Mouse (Mus musculus) forebrain, embryonic 16.5 days (tissue): ENCODE measurements around the gene Rlim. TPM values are rescaled to one million over a fixed set of nuclear protein-coding genes. Genes with fewer than 3 reads are reported as not detected.

Experiments
- ATAC-seq: fragments of 200-750 bp; cut with Nextera tagmentation; 2 replicates; pipeline ENCODE4 v1.8.0; 2017; ENCODE audit warnings: mild to moderate bottlenecking, moderate library complexity
- H3K27ac ChIP-seq: fragments of 300-500 bp; sonication (generic); 2 replicates; pipeline ENCODE4 v1.5.1; 2014; ENCODE audit warnings: low read length, control low read depth
- H3K27me3 ChIP-seq: fragments of 300-500 bp; sonication (generic); replicated peaks from 2 replicates; pipeline ENCODE4 v1.6.1; 2014; ENCODE audit warnings: low read length; ENCODE audit not compliant: control insufficient read depth, insufficient read depth
- H3K36me3 ChIP-seq: fragments of 300-500 bp; sonication (generic); 2 replicates; pipeline ENCODE4 v1.6.1; 2014; ENCODE audit not compliant: control insufficient read depth, insufficient read depth
- H3K4me1 ChIP-seq: fragments of 300-500 bp; sonication (generic); replicated peaks from 2 replicates; pipeline ENCODE4 v1.6.1; 2014; ENCODE audit warnings: low read length; ENCODE audit not compliant: control insufficient read depth, insufficient read depth
- H3K4me2 ChIP-seq: fragments of 300-500 bp; sonication (generic); 2 replicates; pipeline ENCODE4 v1.6.1; 2014; ENCODE audit warnings: mild to moderate bottlenecking, low read length, control low read depth
- H3K4me3 ChIP-seq: fragments of 300-500 bp; sonication (generic); replicated peaks from 2 replicates; pipeline ENCODE4 v1.5.1; 2014; ENCODE audit warnings: mild to moderate bottlenecking, low read length, control low read depth
- H3K9ac ChIP-seq: fragments of 300-500 bp; sonication (generic); replicated peaks from 2 replicates; pipeline ENCODE4 v1.6.1; 2014; ENCODE audit warnings: low read depth, low read length, control low read depth
- H3K9me3 ChIP-seq: fragments of 300-500 bp; sonication (generic); 2 replicates; pipeline ENCODE4 v1.6.1; 2016; ENCODE audit warnings: low read length; ENCODE audit not compliant: control insufficient read depth
- WGBS: fragments of 180-500 bp; shearing (Covaris S2); extraction: QIAGEN DNeasy Blood & Tissue Kit; methylation state at CpG from one replicate; pipeline ENCODE4 v1.1.7; 2014; 5-methylcytosine and 5-hydroxymethylcytosine counted together
- polyA plus RNA-seq: library from polyadenylated mRNA; unstranded; fragments of >200 nt; fragmentation: Nextera tagmentation; extraction: Ambion mirVana; gene quantifications from 2 replicates; pipeline ENCODE4 v1.2.1, GENCODE M21; 2015

The Rlim gene
- polyA plus RNA-seq, 1 experiment from 2014 or later = 36.6 TPM

DNA sequence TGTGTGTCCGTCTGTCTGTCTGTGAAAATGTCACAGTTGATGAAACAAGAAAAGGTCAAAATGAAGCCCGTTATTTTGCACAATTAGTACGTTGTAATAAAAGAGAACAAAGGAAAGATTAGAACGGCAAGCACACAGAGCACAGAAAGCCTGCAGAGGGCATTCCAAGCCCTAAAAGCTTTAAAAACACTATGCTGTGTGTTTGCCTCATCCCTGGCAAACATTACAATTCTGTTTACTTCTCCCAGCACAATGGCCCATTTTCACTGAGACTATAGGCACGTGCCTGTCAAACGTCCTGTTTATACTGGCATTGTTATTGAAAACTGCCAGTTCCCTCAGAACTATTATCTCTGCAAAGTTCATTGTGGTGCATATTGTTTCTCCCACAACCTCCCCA lies 5.1 kb upstream of the Rlim start:
- Histone ChIP-seq H3K27ac (no peak overlapping the region), H3K27me3 (peaks cover 5% of the 10 kb centered on the region), H3K9ac (no peak overlapping the region), H3K36me3 (no peaks in the 10 kb centered on the region), H3K4me2 (0 out of 2 replicates have a peak overlapping the region, but pooled peaks have one; percentile 13), H3K4me3 (no peak overlapping the region), H3K4me1 (no peaks in the 10 kb centered on the region), H3K9me3 (no peaks in the 10 kb centered on the region)
- ATAC-seq = 0 out of 2 replicates have a peak, but pooled peaks have one; percentile 10
- 15% methylated on average over 6 of the region's 6 CpGs for WGBS

DNA sequence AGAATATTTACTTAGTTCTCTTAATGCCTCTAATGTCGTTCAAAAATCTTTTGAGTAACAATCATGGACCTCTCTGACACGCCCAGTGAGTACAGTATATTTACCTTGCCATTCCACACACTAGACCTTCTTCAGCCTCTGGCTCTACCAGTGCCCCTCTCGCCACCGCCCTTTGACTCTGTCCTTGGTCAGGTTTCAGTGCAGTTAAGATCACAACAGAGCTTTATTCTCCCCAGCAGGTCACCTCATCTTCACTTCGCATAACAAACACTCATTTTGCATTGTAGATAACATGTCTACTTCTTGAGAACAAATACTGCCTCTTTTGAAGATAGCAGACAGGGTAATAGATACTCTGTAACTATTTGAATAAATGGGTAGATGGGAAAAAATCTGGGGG lies 3.9 kb upstream of the Rlim start:
- Histone ChIP-seq H3K9ac (no peak overlapping the region), H3K27ac (no peak overlapping the region), H3K4me2 (no peak overlapping the region), H3K9me3 (no peaks in the 10 kb centered on the region), H3K36me3 (no peaks in the 10 kb centered on the region), H3K27me3 (peaks cover 5% of the 10 kb centered on the region), H3K4me1 (no peaks in the 10 kb centered on the region), H3K4me3 (no peak overlapping the region)
- WGBS = 25% methylated on average over 5 of the region's 5 CpGs
- ATAC-seq = no peak

DNA sequence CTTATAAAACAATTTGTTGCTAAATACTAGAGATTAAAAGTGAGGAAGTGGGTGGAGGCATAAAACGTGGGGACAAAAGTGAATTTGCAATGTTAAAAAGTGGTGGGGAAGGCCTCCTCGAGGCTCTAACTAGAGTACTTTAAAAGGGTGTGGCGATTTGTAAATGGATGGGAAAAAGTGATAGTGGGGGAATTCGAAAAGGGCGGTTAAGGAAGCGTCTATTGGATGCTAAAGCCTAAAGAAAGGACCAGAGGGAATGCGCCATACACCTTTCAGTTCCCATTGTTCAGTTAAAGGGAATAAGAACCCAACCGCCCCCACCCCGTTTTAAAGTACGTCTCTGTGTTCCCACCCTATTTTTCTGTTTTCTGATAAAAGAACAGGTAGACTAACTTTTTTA lies 722 bp upstream of the Rlim start:
- H3K9me3 ChIP-seq = no peaks in the 10 kb centered on the region
- H3K27me3 ChIP-seq = peaks cover 5% of the 10 kb centered on the region
- peak overlapping the region; percentile 77 for H3K4me3 ChIP-seq
- H3K4me2 ChIP-seq = peak overlapping the region; percentile 52
- no peak for ATAC-seq
- H3K36me3 ChIP-seq = no peaks in the 10 kb centered on the region
- peak overlapping the region; percentile 84 for H3K27ac ChIP-seq
- WGBS = 84% methylated on average over 10 of the region's 10 CpGs
- no peaks in the 10 kb centered on the region for H3K4me1 ChIP-seq
- no peak overlapping the region for H3K9ac ChIP-seq

DNA sequence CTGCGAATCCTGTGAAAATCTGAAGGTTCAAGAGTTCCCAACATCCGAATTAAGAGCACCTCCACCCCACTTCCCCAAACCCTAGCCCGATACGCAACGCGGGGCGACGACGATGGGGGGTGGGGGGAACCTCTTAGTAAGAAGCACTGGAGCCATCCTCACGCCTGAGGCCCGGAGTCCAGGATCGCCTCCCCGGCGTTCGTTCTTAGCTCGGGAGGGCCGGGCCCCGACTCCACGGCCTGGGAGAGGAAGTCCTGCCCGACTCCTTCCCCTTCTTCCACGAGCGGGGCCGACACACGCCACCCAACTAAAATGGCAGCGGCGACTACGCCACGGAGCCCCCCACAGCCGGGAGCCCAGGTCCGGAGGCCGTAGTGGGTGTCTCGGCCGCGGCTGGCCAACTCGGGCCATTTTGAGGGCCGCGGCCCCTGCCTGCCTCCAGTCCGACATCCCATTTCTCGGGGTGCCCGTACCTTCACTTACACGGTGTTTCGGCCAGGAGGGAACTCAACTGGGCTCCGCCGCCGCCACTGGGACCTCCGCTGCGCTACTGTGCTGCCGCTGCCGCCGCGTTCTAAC lies 405 bp downstream of the Rlim start:
- H3K9ac ChIP-seq = peak overlapping the region; percentile 82
- H3K36me3 ChIP-seq = no peaks in the 10 kb centered on the region; the same call in 1 of the 2 replicates
- H3K27ac ChIP-seq = peak overlapping the region; percentile 93
- peak overlapping the region; percentile 77 for H3K4me3 ChIP-seq
- ATAC-seq = peak; percentile 31
- peaks cover under 1% of the 10 kb centered on the region for H3K27me3 ChIP-seq
- 18% methylated on average over 42 of the region's 51 CpGs for WGBS
- H3K4me1 ChIP-seq = no peaks in the 10 kb centered on the region
- peak overlapping the region; percentile 60 for H3K4me2 ChIP-seq
- H3K9me3 ChIP-seq = no peaks in the 10 kb centered on the region

DNA sequence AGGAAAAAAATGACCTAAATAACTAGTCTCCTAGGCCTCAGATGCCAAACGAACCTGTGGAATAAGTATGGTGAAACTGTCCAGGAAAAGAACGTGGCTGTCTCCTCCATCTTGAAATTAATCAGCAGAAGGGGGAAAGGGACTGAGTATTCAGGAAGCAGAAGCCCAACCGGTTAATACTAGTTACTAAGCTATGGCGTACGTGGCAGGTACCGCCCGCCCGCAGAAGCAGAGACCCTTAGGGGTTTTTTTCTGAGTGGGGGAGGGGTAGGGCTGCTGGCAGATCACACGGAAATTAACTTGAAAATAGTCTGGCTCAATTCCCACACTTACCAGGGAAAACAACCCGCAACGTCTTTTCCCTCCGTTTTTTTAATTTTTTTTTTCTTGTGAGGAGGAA lies 1.0 kb downstream of the Rlim start:
- no peaks in the 10 kb centered on the region for H3K9me3 ChIP-seq
- peak overlapping the region; percentile 93; the same call in 1 of the 2 replicates for H3K27ac ChIP-seq
- ATAC-seq = no peak
- H3K27me3 ChIP-seq = no peaks in the 10 kb centered on the region; the same call in none of the 2 replicates
- H3K9ac ChIP-seq = peak overlapping the region; percentile 82
- peak overlapping the region; percentile 77 for H3K4me3 ChIP-seq
- H3K4me1 ChIP-seq = no peaks in the 10 kb centered on the region
- H3K36me3 ChIP-seq = no peaks in the 10 kb centered on the region; the same call in 1 of the 2 replicates
- 25% methylated on average over 12 of the region's 12 CpGs for WGBS
- peak overlapping the region; percentile 60 for H3K4me2 ChIP-seq

DNA sequence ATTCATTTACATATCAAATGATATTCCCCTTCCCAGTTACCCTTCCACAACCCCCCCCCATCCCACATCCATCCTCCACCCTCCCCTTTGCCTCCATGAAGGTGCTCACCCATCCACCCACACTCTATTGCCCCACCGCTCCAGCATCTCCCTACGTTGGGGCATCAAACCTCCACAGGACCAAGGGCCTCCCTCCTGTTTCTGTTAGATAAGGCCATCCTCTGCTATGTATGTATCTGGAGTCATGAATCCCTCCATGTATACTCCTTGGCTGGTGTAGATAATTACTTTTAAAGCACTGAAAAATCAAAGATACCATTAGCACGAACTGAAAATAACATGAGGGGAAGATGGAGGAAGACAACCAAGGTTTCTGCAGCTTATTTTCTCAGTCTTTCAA lies 41.4 kb downstream of the Rlim start:
- Histone ChIP-seq H3K27ac (no peak overlapping the region), H3K4me1 (no peaks in the 10 kb centered on the region), H3K4me3 (no peak overlapping the region), H3K9ac (no peak overlapping the region), H3K36me3 (no peaks in the 10 kb centered on the region), H3K4me2 (no peak overlapping the region), H3K9me3 (no peaks in the 10 kb centered on the region), H3K27me3 (peaks cover 7% of the 10 kb centered on the region; the same call in 1 of the 2 replicates)
- 91% methylated on average over 3 of the region's 3 CpGs for WGBS
- no peak for ATAC-seq

DNA sequence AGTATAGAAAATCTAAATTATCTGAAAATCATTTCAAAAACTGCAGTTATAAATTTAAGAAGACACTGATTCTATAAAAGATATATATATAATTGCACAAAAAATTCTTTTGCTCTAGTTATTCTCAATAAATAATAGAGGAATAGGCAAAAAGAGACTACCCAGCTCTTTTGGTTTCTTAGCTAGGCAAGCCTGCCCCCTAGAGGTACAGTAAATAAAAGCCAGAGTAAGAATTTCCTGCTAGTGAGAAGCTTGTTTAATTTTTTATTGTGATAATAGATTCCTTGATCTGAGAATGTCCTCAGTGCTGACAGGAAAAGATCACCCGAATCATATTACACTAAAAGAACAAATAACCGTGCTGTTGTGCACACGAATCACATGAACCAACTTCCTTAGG lies 43.8 kb downstream of the Rlim start:
- peaks cover 4% of the 10 kb centered on the region; the same call in 1 of the 2 replicates for H3K27me3 ChIP-seq
- WGBS = 26% methylated on average over 3 of the region's 3 CpGs
- no peak overlapping the region for H3K27ac ChIP-seq

DNA sequence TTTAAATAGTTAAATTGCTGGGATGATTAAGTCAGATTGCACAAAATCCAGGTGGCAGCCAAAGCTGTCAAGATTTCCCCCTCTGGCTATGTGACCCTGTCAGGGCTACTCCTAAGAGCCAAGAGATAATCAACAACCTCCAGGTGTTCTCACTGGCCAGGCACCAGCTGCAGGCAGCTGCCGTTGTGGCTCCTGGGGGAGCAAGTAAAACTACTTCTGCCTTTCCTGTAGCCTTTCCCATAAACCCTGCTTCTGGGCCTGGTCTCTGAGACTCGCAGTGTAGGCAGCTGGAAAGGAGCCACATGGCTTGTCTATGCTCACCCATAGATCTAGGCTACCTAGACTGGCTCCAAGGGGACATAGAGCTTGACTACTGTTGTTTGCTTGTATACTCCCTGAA lies 58.6 kb downstream of the Rlim start:
- H3K4me3 ChIP-seq = no peak overlapping the region
- H3K27ac ChIP-seq = no peak overlapping the region
- H3K27me3 ChIP-seq = peaks cover 9% of the 10 kb centered on the region; the same call in 1 of the 2 replicates
- H3K9me3 ChIP-seq = no peaks in the 10 kb centered on the region
- no peak overlapping the region for H3K4me2 ChIP-seq
- H3K4me1 ChIP-seq = no peaks in the 10 kb centered on the region
- no peak for ATAC-seq
- 59% methylated on average over 2 of the region's 2 CpGs for WGBS
- no peaks in the 10 kb centered on the region for H3K36me3 ChIP-seq
- no peak overlapping the region for H3K9ac ChIP-seq

More for the DNA sequence above, 43.8 kb downstream of the Rlim start:
- H3K9ac ChIP-seq = no peak overlapping the region
- no peak overlapping the region for H3K4me3 ChIP-seq
- H3K36me3 ChIP-seq = no peaks in the 10 kb centered on the region
- no peak overlapping the region for H3K4me2 ChIP-seq
- H3K9me3 ChIP-seq = no peaks in the 10 kb centered on the region
- H3K4me1 ChIP-seq = no peaks in the 10 kb centered on the region
- ATAC-seq = no peak

DNA sequence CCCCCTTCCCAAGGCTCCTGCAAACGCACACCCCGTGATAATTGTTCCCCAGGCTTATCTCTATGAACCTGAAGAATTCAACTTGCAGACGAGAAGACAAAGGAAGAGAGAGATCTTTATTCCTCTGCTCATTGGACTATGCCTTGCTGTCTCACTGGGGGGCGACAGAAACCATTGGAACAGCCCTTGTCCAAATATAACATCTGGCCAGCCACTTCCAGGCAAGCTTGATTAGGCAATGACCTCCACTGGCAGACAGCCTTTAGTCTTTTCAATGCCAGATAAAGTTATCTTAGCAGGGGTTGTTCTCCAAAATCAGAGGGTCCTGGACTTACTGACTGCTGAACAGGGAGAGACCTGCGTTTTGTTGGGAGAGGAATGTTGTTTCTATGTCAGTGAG lies 62.1 kb downstream of the Rlim start:
- Histone ChIP-seq H3K4me2 (no peak overlapping the region), H3K9ac (no peak overlapping the region), H3K36me3 (no peaks in the 10 kb centered on the region), H3K4me1 (no peaks in the 10 kb centered on the region), H3K27ac (no peak overlapping the region), H3K4me3 (no peak overlapping the region), H3K9me3 (no peaks in the 10 kb centered on the region), H3K27me3 (peaks cover 9% of the 10 kb centered on the region; the same call in 1 of the 2 replicates)
- no peak for ATAC-seq
- 51% methylated on average over 5 of the region's 5 CpGs for WGBS
